Mouse (Mus musculus): ENCODE measurements around the gene Tor2a.

The Tor2a gene

DNA sequence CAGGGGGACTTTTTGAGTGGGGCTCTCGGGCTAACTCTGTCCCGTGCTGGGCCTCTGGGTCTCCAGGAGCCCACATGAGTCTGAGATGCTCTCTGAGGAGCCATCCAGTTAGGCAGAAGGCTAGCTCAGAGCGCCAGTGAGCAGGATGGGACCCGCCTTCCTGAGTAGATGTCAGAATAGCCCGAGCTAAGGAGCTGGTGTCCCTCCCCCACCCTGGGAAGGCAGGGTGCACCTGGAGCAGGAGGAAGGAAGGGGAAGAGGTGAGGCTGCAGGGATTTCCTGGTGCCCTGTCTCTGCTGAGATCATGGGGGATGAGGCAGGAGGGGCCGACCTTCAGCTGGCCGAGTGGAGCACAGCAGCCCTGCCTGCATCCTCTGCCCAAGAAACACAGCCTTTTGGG is 28.6 kb upstream of the Tor2a start:
- DNase-seq (ENCODE audit: low read depth in 2 of 2, low spot score in 2 of 2): no peak

DNA sequence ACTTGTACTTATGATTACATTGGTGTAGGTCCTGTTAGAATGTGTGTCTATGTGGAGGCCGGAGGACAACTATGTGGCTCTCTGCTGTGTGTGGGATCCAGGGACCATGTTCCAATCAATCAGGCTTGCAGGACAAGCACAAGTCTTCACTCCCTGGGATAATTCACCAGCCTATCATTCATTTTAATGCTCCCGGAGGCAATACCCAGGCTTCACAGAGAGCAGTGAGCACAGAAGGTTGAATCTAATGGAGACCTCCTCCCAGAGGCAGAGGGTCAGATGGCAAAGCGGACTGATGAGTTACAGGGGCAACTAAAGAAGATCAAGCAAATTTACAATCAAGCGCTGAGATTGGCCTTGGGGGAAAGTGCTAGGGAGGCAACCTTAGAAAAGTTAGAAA is 27.5 kb upstream of the Tor2a start:
- DNase-seq (ENCODE audit: low read depth in 2 of 2, low spot score in 2 of 2): no peak

- DNase-seq (ENCODE audit: low read depth in 2 of 2, low spot score in 2 of 2): no peak
Measured at GRCm38 (mm10) chr2:32730854-32731253, 26.2 kb upstream of the Tor2a start.

DNA sequence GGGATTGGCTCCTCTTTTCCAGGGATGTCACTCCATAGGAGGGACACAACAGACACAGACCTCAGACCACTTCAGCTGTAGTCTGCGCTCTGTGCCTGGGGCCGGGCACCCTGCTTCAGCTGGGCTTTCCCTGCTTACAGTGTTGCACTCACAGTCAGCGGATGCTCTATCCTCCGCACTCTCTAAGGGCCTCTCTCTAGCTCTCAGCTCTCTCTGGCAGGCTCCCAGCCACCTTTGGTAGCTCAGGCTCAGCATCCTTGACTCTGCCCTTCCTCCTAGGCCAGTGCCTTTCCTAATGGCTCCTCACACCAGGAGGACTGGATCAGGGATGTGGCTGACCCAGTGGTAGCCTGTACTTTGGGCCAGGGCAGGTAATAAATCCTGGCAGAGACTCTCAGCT is 25.1 kb upstream of the Tor2a start:
- DNase-seq (ENCODE audit: low read depth in 2 of 2, low spot score in 2 of 2): no peak

DNA sequence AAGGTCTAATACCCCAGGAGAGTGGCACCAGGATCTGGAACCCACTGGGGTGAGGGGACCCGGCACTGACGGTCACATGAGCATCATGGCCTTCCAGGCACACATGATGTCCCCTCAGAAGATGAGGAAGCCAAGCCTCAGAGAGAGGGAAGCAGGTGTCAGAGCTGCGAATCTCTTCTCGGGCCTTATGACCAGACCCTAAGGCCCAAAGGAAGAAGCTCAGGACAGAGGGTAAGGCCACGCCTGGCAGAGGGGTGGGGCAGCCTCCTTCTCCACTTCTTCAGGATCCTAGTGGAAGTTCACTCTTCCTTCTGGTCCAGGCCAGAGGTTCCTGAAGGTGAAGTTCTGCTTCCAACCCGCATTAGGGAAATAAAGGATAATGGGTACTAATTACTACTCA is 24.3 kb upstream of the Tor2a start:
- DNase-seq (ENCODE audit: low read depth in 2 of 2, low spot score in 2 of 2): no peak

DNA sequence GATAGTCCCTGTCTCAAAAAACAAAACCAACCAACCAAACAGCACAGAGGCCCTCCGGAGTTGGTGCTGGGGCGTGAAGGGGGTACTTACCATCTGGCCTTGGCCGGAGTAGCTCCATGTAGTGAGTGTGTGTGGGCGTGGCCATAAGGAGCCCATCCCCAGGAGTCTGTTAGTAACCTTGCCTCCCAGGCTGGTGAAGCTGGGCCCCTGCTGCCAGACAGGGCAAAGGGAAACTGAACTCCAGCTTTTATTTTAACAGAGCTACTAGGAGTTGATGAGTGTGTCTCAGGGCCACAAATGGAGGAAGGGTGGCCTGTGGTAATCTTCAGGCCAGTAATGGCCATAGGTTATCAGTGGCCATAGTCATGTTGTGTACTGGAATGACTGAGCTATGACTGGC is 22.6 kb upstream of the Tor2a start:
- no peak for DNase-seq (ENCODE audit: low read depth in 2 of 2, low spot score in 2 of 2)

DNA sequence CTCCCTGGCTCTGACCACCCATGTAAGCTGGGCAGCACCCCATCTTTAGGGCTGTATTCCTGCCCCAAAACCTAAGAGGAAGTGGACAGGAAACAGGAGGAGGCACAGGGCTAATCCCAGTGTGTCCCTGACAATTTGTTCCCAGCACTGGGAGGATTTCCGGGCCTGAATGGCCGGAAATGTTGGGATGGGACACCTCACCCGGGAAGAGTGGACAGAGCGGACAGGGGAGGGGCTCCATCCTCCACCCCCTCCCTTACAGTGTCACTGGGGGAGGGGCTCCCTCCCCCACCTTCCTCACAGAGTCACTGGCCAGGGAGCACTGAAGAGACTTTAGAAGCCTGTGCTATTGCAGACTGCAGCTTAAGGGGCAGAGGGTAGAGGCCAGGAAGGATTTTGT is 22.1 kb upstream of the Tor2a start:
- no peak for DNase-seq (ENCODE audit: low read depth in 2 of 2, low spot score in 2 of 2)

GRCm38 (mm10) chr2:32736306-32736829 is 20.7 kb upstream of the Tor2a start:
- DNase-seq (ENCODE audit: low read depth in 2 of 2, low spot score in 2 of 2): no peak

DNA sequence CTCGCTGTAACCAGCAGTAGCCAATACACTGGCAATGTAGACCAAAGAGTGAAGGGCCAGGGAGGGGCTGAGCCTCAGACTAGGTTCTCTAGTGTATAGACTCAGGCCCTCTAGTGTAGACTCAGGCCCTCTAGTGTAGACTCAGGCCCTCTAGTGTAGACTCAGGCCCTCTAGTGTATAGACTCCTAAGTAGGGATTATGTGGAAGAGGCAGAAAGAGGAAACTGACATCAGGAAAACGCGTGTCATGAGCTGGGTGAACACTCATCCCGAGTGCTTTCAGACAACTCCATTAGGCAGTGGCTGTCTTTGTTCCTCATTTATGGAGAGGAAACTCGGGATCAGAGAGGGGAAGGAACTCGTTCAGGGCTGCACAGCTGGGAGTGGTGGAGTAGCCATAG is 20.0 kb upstream of the Tor2a start:
- DNase-seq (ENCODE audit: low read depth in 2 of 2, low spot score in 2 of 2): no peak

DNA sequence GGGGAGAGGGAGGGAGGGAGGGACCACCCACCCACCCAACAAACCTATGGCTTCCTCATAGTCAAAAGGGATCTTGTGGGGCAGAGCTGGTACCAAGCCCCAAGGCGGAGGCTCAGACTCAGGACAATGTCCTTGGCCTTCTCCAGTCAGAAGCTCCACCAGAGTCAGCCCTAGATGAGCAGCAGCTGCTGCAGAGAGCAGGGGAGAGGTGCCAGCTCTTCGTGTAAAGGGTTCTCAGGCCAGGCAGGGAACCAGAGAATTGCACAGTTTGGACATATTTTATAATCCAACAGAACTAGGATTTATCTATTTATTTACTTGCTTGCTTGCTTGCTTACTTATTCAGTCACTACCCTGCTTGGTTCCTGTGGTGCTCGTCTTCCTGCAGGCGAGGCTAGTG is 17.7 kb upstream of the Tor2a start:
- DNase-seq (ENCODE audit: low read depth in 2 of 2, low spot score in 2 of 2): no peak

DNA sequence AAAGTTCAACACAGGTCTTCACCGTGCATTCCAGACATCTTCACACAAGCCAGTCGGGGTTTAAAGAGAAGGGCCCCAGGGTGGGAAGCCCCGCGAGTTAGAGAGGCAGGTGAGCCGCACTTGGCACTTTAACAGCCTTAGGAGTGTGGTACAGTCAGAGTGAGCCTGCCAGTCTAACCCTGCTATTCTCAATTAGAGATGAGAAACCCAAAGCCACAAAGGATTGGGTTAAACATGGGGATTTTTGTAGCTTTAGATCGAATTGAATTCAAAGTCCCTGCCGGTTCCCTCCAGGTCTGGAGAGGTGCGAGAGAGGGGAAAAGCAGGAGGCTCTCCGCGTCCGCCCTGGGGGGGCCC is 16.1 kb upstream of the Tor2a start, which contains the start of gene 6330409D20Rik:
Gene 6330409D20Rik (minus strand): TSS at position 101 of the 357 bp plus-strand sequence.
- DNase-seq (ENCODE audit: low read depth in 2 of 2, low spot score in 2 of 2): no peak

- DNase-seq (ENCODE audit: low read depth in 2 of 2, low spot score in 2 of 2): no peak
Measured at GRCm38 (mm10) chr2:32741273-32742172, 15.5 kb upstream of the Tor2a start.

DNA sequence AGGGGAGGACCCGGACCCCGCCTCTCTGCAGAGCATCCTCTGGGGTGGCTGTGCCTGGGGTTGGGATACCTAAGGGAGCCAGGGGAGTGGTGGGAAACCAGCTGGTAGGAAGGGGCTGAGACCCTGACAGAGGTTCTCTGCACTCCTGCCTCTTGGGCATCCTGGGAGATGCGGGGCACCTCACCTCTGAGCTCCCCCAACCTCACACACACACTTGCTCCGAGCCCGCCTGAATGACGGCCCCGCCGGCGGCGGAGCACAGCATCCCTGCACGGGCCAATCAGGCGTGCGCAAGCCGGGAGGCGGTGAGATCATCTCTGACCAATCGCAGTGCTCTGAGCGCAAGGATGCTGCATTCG is 14.9 kb upstream of the Tor2a start:
- no peak for DNase-seq (ENCODE audit: low read depth in 2 of 2, low spot score in 2 of 2)

GRCm38 (mm10) chr2:32744272-32744982 is 12.6 kb upstream of the Tor2a start:
- DNase-seq (ENCODE audit: low read depth in 2 of 2, low spot score in 2 of 2): no peak

DNA sequence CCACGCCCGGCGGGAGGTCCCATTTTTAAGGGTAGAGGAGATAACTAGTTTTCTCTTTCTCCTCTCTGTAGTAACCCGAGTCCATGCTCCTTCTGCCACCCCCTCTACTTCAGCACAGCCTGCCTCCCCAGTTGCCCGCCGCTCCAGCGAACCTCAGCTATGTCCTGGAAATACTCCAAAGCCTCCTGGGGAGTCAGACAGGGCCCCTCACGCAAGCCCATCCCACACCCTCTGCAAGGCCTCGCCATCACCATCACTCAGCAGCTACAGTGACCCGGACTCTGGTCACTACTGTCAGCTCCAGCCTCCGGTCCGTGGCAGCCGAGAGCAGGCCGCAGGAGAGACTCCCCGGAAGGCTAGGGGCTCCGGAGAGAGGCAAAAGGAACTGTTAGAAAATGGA is 8.0 kb upstream of the Tor2a start:
- DNase-seq (ENCODE audit: low read depth in 2 of 2, low spot score in 2 of 2): no peak

DNA sequence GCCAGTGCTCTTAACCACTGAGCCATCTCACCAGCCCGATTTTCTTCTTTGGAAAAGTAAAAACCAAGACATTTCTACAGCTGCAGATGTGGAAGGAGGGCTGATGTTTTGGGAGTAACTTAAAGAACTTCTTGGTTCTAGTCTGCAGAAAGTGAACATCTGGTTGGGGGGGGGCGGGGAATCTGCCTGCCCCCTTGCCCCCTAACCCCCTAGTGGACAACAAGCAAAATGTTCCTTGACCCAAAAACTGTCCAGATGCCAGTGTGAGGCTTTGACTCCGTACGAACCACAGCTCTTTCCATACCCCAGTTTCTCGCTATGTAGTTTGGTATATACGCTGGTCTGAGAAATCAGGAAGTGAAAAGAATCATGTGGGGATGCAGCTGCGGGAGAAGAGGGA is 6.8 kb upstream of the Tor2a start:
- no peak for DNase-seq (ENCODE audit: low read depth in 2 of 2, low spot score in 2 of 2)

- no peak for DNase-seq (ENCODE audit: low read depth in 2 of 2, low spot score in 2 of 2)
Measured at GRCm38 (mm10) chr2:32750887-32751664, 6.0 kb upstream of the Tor2a start.

DNA sequence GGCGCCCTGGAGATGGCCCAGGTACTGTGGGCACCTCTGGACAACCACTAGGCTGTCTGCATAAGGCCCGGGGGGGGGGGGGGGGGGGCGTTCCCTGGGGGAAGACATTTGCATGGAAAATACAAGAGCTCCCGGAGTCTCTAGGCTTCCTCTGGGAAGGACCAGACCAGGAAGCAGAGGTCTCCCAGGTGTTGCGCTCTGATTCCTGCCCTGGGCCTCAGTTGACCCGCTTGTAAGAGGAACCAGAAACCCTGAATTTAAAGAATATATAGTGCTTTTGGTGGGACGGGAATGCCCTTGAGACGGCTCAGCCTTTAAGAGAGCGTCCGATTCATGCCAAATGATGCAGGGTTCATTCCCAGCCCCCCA is 5.4 kb upstream of the Tor2a start:
- no peak for DNase-seq (ENCODE audit: low read depth in 2 of 2, low spot score in 2 of 2)

DNA sequence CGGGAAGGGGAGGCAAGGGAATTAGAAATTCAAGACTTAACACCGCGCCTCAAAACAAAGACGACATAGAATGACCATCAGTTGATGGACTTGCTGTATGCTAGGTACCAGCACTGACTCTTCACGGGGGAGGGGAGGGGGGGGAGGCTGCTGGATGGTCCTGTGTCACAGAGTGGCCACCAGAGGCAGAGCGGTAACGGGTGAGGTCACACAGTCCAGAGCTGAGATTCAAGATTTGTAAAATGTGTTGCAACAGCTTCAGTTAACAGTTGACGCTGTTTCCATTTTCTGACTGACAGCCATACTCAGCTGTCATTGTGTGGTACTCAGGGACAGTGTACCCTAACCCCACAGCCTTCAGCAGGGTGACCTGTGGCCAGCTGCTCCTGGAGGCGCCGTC is 4.9 kb upstream of the Tor2a start:
- DNase-seq (ENCODE audit: low read depth in 2 of 2, low spot score in 2 of 2): no peak

DNA sequence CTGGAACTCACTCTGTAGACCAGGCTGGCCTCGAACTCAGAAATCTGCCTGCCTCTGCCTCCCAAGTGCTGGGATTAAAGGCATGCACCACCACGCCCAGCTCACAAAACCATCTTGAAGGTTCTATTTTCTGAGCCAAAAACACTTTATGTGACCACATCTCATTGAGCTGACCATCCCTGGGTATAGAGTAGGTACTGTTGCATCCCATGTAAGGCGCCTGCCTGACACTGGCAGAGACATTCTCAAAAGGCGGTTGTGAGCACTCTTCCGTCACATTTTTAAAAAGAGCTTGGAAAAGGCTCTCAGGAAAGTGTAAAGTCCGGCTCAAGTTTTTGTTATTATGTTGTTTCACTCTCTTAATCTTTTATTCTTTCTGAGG is 369 bp upstream of the Tor2a start:
- DNase-seq (ENCODE audit: low read depth in 2 of 2, low spot score in 2 of 2): no peak

DNA sequence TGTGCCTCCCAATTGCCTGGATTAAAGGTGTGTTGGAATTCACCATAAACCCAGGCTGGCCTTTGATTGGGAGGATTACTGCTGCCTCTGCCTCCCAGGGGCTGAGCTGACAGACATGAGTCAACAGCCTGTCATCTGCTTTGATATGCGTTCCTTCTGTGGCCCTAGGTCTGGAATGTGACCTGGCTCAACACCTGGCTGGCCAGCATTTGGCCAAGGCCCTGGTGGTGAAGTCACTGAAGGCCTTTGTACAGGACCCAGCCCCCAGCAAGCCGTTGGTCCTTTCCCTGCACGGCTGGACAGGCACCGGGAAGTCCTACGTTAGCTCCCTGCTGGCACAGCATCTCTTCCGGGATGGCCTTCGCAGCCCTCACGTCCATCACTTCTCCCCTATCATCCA is 1.5 kb downstream of the Tor2a start:
- no peak for DNase-seq (ENCODE audit: low read depth in 2 of 2, low spot score in 2 of 2)

GRCm38 (mm10) chr2:32759001-32759400 is 2.0 kb downstream of the Tor2a start:
- no peak for DNase-seq (ENCODE audit: low read depth in 2 of 2, low spot score in 2 of 2)
